Mouse (Mus musculus) monocyte, adult 5-6 weeks (primary cell): ENCODE measurements around the gene Elovl5. TPM values are rescaled to one million over a fixed set of nuclear protein-coding genes. Genes with fewer than 3 reads are reported as not detected.

Experiments
- ATAC-seq: fragments of 153-309, 156-312 bp; replicated peaks from 2 replicates; pipeline ENCODE4 v1.8.0; 2017; ENCODE audit warnings: mild to moderate bottlenecking; ENCODE audit not compliant: low TSS enrichment, insufficient number of reproducible peaks, severe bottlenecking, poor library complexity, low FRiP score
- total RNA-seq: library from RNA; stranded (forward); fragments of 200-1000, 200-491, 200-594 nt; gene quantifications from 3 replicates; pipeline ENCODE4 v1.2.3, GENCODE M21; 2017

The Elovl5 gene
- total RNA-seq, result 127 to 171 TPM (median 154 TPM) in 3 replicates

GRCm38 (mm10) chr9:77917074-77917621 is at the start of gene Elovl5:
Gene Elovl5 (plus strand): TSS chr9:77917364.
- ATAC-seq, result peak; percentile 96

- no peak for ATAC-seq
Observed at GRCm38 (mm10) chr9:77891501-77891900, 25.7 kb upstream of the Elovl5 start.

- ATAC-seq, result no peak
Observed at GRCm38 (mm10) chr9:77898551-77898950, 18.6 kb upstream of the Elovl5 start.

GRCm38 (mm10) chr9:77904133-77904532 is 13.0 kb upstream of the Elovl5 start:
- ATAC-seq, result no peak

- ATAC-seq, result no peak
Observed at GRCm38 (mm10) chr9:77909572-77910269, 7.4 kb upstream of the Elovl5 start.

- ATAC-seq, result peak; percentile 88
Observed at GRCm38 (mm10) chr9:77910270-77911240, 6.6 kb upstream of the Elovl5 start.

GRCm38 (mm10) chr9:77911508-77912229 is 5.5 kb upstream of the Elovl5 start:
- peak; percentile 40 for ATAC-seq

- ATAC-seq, result no peak
Observed at GRCm38 (mm10) chr9:77912246-77912645, 4.9 kb upstream of the Elovl5 start.

- no peak for ATAC-seq
Observed at GRCm38 (mm10) chr9:77914616-77915015, 2.5 kb upstream of the Elovl5 start.

GRCm38 (mm10) chr9:77915791-77916190 is 1.4 kb upstream of the Elovl5 start:
- ATAC-seq, result no peak

- no peak for ATAC-seq
Observed at GRCm38 (mm10) chr9:77917622-77918131, 513 bp downstream of the Elovl5 start.

- no peak for ATAC-seq
Observed at GRCm38 (mm10) chr9:77918211-77918610, 1.0 kb downstream of the Elovl5 start.

GRCm38 (mm10) chr9:77918961-77919670 is 2.0 kb downstream of the Elovl5 start:
- no peak for ATAC-seq

- ATAC-seq, result no peak
Observed at GRCm38 (mm10) chr9:77920481-77920880, 3.3 kb downstream of the Elovl5 start.

- ATAC-seq, result no peak
Observed at GRCm38 (mm10) chr9:77921366-77922260, 4.4 kb downstream of the Elovl5 start.

- ATAC-seq, result peak; percentile 59
Observed at GRCm38 (mm10) chr9:77923774-77924173, 6.6 kb downstream of the Elovl5 start.

- no peak for ATAC-seq
Observed at GRCm38 (mm10) chr9:77924199-77924598, 7.0 kb downstream of the Elovl5 start.
